Mouse (Mus musculus) small intestine, adult 2 months (tissue): Measurements from ENCODE around the gene Lhfpl2.
A peak's percentile ranks its signal among the peaks of the same experiment; 100 is the strongest.

Experiments used
- CTCF ChIP-seq: fragments of 200-500 bp; IDR thresholded peaks from 2 replicates; pipeline ENCODE4 v1.5.1; 2012; ENCODE audit warnings: low read depth, mild to moderate bottlenecking, control low read depth, inconsistent platforms, low read length, moderate library complexity, mixed read lengths; ENCODE audit not compliant: insufficient replicate concordance, insufficient read length; ENCODE audit errors: extremely low read depth
- POLR2A ChIP-seq: fragments of 200-500 bp; IDR thresholded peaks from 2 replicates; pipeline ENCODE4 v1.6.1; 2012; ENCODE audit warnings: low read depth, mild to moderate bottlenecking, control low read depth, inconsistent platforms, low read length, moderate library complexity

GRCm38 (mm10) chr13:94173633-94174576 lies 116.3 kb downstream of the Lhfpl2 start:
- TF ChIP-seq CTCF: no peak
- peak; percentile 84; the same call in 1 of the 2 replicates for TF ChIP-seq POLR2A
